Mouse (Mus musculus) splenic B cell, adult 2 months (primary cell): Measurements from ENCODE around the gene Ednrb.

ENCODE experiments used
- DNase-seq: peaks from one replicate; pipeline ENCODE4 v3.0.0-alpha.2; 2011; ENCODE audit warnings: low read depth, low spot score
- H3K27me3 ChIP-seq: 2 replicates; pipeline ENCODE4 v1.6.1; 2012; ENCODE audit warnings: mild to moderate bottlenecking, low read length, moderate library complexity, mixed read lengths; ENCODE audit not compliant: control insufficient read depth, poor library complexity, insufficient read depth, severe bottlenecking
- H3K36me3 ChIP-seq: 2 replicates; pipeline ENCODE4 v1.6.1; 2012; ENCODE audit warnings: mild to moderate bottlenecking, low read length, moderate library complexity, mixed read lengths; ENCODE audit not compliant: control insufficient read depth, poor library complexity, insufficient read depth, severe bottlenecking

The Ednrb gene

DNA sequence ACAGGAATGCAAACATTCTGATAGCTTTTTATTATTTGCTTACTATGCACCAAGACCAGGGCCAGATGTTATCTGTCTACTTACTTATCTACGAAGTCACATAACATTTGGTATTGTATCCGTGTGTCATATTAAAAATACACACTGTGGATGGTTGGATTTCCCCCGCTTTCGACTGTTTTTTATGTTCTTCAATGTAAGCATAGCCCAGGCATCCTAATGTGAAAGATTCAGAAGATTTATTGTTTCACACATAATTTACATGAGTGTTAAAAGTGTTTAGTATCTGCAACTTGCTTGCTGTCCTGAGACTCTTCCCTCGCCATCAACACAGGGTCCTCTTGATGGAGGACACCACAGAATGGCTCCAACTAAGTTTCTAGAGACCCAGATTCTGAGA is 5.3 kb downstream of the Ednrb start:
- H3K36me3 ChIP-seq = no peaks in the 10 kb centered on the region
- H3K27me3 ChIP-seq = no peaks in the 10 kb centered on the region
- no peak for DNase-seq

DNA sequence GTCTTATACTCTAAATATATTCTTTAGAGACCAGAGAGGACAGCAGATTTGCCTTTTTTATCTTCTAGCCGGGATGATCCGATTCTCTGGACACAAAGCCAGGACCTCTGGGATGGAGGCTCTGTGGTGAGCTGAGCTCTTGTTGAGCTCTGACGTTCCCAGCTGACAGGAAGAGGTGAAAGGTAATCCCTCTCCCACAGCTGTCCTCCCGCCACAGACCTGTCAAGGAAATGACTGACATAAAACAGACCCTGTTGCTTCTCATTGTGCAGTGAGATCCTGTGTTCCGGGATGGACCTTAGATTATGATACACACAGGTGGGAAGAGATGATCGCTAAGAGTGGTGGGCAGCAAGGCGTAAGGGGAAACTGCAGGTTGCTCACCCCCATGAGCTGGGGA is 9.6 kb downstream of the Ednrb start:
- Histone ChIP-seq H3K27me3 (no peaks in the 10 kb centered on the region), H3K36me3 (no peaks in the 10 kb centered on the region)
- no peak for DNase-seq

DNA sequence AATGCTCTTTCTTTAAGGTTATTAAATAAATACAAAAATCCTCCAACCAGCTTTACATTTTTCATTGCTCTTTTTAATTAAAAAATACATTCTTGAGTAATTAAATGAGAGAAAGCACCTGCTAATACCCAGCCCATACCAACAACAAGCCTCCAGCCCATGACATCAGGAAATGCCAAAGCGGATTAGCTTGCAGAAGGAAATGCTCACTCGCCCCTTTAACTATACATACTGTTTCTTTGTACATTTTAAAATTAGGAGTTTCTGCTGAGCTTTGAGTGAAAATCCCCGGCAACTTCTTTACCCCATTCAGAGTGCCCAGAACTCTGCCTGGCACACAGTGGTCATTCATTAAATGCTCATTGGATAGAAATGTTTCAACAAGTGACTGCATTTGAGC is 10.1 kb downstream of the Ednrb start:
- no peak for DNase-seq
- Histone ChIP-seq H3K27me3 (no peaks in the 10 kb centered on the region), H3K36me3 (no peaks in the 10 kb centered on the region)

DNA sequence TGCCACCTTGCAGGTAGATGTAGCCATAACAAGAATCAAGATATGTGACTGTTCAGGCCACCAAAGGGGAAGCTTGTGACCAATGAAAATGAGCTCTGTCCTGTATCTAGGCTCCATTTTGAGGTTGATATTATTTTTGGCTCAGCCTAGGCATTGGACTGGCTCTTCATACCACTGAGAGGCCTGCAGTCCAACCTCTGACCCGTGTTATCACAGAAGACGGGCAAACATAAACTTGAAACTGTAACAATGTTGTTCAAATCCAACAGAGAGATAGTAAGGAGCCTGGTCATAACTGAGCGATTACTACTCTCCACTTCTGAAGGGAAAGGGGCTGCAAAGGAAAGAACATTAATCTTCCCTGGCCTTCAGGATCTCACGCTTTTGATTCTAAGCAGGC is 11.7 kb downstream of the Ednrb start:
- DNase-seq = no peak
- no peaks in the 10 kb centered on the region for H3K36me3 ChIP-seq
- H3K27me3 ChIP-seq = no peaks in the 10 kb centered on the region

DNA sequence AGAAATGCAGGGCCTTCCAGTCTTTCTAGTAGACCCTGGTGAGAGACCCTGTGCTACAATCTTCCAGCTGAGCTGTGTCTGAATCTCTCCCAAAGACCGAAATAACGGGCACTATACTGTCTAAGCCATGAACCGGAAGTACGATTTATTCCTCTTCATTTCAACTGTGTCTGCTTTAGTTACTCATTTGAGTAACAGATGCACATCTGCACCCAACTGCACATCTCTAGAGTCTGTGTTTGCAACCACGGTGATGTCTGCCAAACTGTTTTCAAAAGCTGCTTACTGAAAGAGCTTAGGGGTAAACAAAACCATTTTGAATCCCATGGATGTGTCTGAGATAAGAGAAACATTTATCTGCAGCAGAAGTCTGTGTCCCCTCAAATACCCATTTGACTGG is 13.2 kb downstream of the Ednrb start:
- Histone ChIP-seq H3K36me3 (no peaks in the 10 kb centered on the region), H3K27me3 (no peaks in the 10 kb centered on the region)
- DNase-seq = no peak

DNA sequence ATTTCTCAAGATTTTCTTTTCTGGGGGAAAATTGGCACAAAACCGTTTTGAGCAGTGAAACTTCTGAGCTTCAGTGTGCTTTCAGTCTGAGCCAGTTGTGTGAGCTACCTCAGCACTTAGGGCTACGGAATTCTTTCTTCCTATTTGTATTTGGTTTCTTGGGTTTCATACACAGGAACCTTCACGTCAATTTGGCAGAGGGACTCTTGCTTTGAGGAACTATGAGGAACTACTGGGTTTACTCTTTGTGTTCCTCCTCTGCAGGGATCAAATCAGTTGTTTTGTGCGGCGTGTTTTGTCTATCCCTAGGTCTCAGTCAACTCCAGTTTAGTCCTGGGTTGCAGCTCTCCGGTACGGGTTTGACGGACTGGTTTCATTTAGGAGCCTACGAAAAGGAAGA is 17.9 kb downstream of the Ednrb start:
- no peaks in the 10 kb centered on the region for H3K27me3 ChIP-seq
- no peak for DNase-seq
- H3K36me3 ChIP-seq = no peaks in the 10 kb centered on the region

DNA sequence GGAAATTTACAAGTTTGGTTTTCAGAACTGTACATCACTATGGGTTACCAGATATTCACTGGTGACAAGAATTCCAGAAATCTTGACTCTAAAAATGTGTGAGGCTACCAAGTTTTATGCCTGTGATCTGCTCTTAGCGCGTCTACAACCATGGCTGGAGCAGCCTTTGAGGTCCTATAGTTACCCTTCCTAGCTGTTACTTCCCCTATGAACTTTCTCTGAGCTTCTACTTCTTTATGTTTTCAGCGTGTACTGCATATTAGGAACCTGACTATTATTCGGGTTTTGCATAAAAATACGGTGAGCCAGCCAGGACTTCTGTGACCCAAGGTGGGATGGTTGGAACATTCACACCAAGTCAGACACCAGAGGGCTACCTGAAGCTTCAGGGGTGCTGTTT is 18.3 kb downstream of the Ednrb start:
- Histone ChIP-seq H3K36me3 (no peaks in the 10 kb centered on the region), H3K27me3 (no peaks in the 10 kb centered on the region)
- DNase-seq = no peak

DNA sequence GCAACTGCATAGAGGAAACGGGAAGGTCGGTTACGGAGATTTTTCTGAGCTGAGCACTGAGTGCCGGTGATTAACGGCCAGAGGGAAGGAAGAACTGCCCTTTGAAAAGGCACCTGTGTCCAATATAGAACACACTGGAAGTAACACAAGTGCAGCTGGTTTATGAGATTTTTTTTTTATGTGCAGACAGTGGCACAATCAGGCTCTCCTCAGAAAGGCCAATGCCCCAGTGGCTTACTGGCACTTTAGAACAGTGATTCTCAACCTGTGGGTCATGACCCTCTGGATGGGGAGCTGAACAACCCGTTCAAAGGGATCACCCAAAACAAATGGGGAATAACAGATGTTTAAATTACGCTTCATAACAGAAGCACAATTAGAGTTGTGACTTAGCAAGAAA is 20.7 kb downstream of the Ednrb start:
- no peak for DNase-seq
- Histone ChIP-seq H3K36me3 (no peaks in the 10 kb centered on the region), H3K27me3 (no peaks in the 10 kb centered on the region)

DNA sequence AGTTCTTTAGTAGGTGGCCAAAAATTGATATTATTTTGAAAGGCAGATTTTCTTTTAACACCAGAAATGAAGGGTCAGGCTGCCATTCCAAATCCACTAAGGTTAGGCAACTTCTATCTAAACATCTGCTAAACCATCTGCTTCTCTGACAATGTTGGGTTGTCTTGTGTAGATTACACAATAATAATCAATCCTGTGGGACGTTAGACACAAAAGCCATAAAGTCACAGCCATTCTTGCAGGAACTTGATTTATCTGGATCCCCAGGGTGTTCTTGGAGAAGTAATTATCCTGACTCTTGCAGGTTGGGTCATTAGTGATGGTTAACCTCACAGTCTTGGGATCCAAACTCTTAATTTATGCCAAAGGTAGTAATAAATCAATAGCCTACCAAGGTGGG is 21.6 kb downstream of the Ednrb start:
- no peak for DNase-seq
- Histone ChIP-seq H3K27me3 (no peaks in the 10 kb centered on the region), H3K36me3 (no peaks in the 10 kb centered on the region)

DNA sequence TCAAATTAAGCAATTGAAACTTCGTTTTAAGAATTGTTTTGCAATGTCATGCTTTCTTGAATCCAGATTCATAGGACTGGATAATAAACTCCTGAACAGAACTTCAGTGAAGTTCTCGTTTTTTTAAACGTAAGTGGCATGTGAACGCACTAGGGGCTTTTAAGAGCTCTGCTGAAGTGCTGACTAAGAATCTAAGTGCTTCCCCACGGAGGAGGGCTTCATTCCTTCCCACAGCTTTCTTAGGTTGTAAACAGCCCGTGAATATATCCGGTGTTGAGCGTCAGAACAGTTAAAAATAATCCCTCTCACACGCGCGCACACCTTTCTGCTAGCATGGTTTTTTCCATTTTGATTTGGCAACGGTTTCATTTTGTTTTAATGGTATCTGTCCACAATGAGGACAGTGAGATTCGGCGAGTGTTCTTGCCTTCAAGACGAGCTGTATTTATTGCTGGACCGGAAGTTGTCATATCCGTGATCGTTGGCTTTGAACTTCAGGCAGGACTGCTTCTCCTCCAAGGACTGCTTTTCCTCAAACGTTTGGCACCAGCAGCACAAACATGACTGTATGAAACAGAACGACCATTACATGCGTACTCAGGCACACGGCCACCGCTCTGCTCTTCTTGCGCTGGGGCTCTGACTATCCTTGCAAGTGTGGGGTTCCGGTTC is 27.4 kb downstream of the Ednrb start:
- H3K27me3 ChIP-seq = no peaks in the 10 kb centered on the region
- no peaks in the 10 kb centered on the region for H3K36me3 ChIP-seq
- no peak for DNase-seq

DNA sequence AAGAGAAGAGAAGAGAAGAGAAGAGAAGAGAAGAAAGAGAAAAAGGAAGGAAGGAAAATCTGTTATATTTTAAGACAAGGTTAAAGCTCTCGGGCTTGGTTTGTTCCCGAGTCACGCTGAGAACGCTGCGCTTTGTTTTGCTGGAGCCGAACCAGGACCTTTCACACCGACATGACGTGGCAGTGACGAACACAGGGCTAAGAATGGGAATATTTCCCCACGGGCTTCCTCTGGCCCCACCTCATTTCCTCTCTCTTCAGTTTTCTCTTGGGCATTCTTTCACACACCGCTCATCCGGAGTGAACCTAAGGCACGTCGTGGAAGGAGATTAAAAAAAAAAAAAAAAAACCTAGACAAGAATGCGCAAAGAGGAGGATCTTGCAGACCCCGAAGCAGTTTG is 28.7 kb downstream of the Ednrb start:
- Histone ChIP-seq H3K27me3 (no peaks in the 10 kb centered on the region), H3K36me3 (no peaks in the 10 kb centered on the region)
- DNase-seq = no peak

DNA sequence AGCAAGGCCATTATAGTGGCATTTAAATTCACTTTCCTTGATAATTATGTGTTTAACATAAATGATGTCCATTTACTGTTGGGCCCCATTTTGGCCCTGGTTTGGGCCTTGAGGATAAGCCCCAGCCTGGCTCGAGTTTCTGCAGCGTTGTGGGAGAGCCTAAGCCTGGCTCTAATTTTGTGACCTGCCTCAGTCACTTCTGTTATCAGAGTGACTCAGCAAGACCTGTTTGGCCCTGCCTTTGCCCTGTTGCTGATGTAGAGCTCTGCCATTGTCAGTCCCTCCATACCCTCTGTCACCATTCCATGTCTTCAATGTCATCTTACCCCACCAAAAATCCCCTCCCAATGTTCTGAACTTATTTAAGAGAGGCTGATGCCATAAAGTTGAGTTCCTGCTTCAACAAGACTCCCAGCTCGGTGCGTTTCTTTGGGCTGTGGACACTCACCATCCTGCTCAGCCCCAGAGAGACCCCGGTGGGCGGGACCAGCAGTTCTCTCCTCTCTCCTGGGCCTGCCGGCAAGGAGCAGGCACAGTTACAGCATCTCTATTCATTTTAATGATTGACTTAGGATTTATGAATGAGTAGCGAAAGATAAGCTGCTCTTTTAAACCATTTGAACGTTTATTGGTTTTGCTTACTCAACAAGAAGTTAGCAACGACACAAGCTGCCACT is 30.0 kb downstream of the Ednrb start:
- no peak for DNase-seq
- no peaks in the 10 kb centered on the region for H3K36me3 ChIP-seq

DNA sequence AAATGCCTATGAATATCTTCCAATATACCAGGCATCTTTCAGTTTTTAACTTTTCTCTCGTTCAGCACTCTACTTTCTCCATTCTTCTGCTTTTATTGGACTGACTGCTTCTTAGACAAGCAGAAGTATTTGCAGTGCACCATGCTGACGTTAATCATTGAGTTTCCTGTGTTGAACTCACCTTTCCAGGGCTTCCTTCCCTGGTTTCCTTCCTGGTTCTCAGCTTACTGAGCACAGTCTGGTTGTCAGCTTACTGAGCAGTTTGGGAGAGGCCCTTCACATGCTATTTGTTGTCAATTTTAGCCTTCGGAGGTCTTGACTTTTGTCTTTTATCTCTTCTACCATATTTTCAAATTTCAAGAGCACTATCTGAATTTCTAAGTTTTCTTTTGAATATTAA is 31.0 kb downstream of the Ednrb start:
- Histone ChIP-seq H3K36me3 (no peaks in the 10 kb centered on the region), H3K27me3 (no peaks in the 10 kb centered on the region)
- DNase-seq = no peak

More for the DNA sequence above, 30.0 kb downstream of the Ednrb start:
- no peaks in the 10 kb centered on the region for H3K27me3 ChIP-seq

DNA sequence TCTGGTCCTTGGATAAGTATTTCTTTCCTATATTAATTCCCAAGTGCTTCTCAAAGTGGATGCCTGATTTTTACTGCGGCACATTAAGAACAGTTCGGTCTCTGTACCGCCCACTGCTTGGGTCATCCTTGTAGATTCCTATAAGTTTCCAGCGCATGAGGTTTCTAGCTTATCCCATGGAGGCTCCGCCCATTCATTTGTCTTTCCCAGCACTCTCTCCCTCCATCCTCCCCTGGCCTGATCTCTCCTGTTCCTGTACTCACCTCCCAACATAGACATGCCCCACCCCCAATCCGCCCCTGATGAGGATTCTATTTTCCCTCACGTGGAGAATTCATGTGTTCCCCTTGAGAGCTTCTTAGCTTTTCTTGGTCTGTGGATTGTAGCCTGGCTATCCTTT is 32.9 kb downstream of the Ednrb start:
- no peak for DNase-seq
- Histone ChIP-seq H3K36me3 (no peaks in the 10 kb centered on the region), H3K27me3 (no peaks in the 10 kb centered on the region)

DNA sequence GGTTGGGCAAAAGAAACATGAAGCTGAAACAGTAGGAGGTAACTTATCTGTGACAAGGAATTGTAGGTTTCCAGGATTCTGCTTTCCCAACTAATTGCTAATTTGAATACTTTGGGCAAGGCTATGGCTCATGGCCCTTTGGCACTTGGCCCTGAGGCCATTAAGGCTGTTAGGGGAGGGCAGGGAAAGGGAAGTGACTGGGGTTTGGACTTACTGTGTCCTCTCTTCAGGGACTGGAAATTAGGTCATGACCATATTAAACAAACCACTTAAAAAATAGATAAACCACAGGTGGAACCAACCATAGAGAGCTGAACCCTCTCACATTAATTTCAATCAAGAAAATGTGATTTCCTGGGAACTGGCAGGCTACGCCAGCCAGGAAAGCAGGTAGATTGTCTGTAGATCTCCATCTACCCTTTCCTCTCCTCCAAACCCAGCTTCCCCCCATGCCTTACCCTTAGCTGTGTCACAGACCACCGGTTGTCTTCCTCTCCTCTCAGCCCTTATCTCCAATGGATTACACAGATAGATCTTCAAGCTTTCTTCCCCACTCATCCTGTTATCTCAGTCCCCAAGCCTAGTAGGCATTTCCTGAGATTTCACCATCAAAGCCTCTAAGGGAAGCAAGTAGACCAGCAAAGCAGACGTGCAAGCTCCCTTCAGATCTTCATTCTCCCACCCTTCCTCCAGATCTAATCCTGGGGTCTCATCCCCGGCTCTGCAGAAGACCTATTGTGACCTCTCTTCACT is 40.1 kb downstream of the Ednrb start:
- no peak for DNase-seq
- H3K36me3 ChIP-seq = no peaks in the 10 kb centered on the region
- no peaks in the 10 kb centered on the region for H3K27me3 ChIP-seq
